Mouse (Mus musculus) liver, embryonic 16.5 days (tissue): ENCODE data around the gene Nfix. TPM values are rescaled to one million over a fixed set of nuclear protein-coding genes. Genes with fewer than 3 reads are reported as not detected.

Experiments
- ATAC-seq: fragments of 200-750 bp; cut with Nextera tagmentation; 2 replicates; pipeline ENCODE4 v1.8.0; 2017; ENCODE audit warnings: low read depth, mild to moderate bottlenecking, moderate number of reproducible peaks, moderate library complexity
- H3K27ac ChIP-seq: fragments of 300-500 bp; sonication (generic); 2 replicates; pipeline ENCODE4 v1.5.1; 2014; ENCODE audit warnings: mild to moderate bottlenecking, low read length
- H3K27me3 ChIP-seq: fragments of 300-500 bp; sonication (generic); 2 replicates; pipeline ENCODE4 v1.6.1; 2014; ENCODE audit warnings: low read depth, low read length, mixed read lengths; ENCODE audit not compliant: control insufficient read depth, insufficient read depth
- H3K36me3 ChIP-seq: fragments of 300-500 bp; sonication (generic); 2 replicates; pipeline ENCODE4 v1.6.1; 2014; ENCODE audit warnings: mild to moderate bottlenecking; ENCODE audit not compliant: control insufficient read depth, insufficient read depth
- H3K4me1 ChIP-seq: fragments of 300-500 bp; sonication (generic); 2 replicates; pipeline ENCODE4 v1.6.1; 2014; ENCODE audit warnings: low read depth, low read length, mixed read lengths; ENCODE audit not compliant: control insufficient read depth
- H3K4me2 ChIP-seq: fragments of 300-500 bp; sonication (generic); 2 replicates; pipeline ENCODE4 v1.6.1; 2014; ENCODE audit warnings: low read depth, low read length, mixed read lengths
- H3K4me3 ChIP-seq: fragments of 300-500 bp; sonication (generic); 2 replicates; pipeline ENCODE4 v1.5.1; 2014; ENCODE audit warnings: low read depth, mild to moderate bottlenecking, low read length
- H3K9ac ChIP-seq: fragments of 300-500 bp; sonication (generic); 2 replicates; pipeline ENCODE4 v1.6.1; 2014; ENCODE audit warnings: low read depth, low read length
- H3K9me3 ChIP-seq: fragments of 300-500 bp; sonication (generic); replicated peaks from 2 replicates; pipeline ENCODE4 v1.6.1; 2016; ENCODE audit warnings: low read length; ENCODE audit not compliant: control insufficient read depth
- WGBS: fragments of 180-500 bp; shearing (Covaris S2); extraction: QIAGEN DNeasy Blood & Tissue Kit; methylation state at CpG from one replicate; pipeline ENCODE4 v1.1.7; 2014; ENCODE audit not compliant: insufficient replicate concordance; 5-methylcytosine and 5-hydroxymethylcytosine counted together
- polyA plus RNA-seq: library from polyadenylated mRNA; unstranded; fragments of >200 nt; fragmentation: Nextera tagmentation; extraction: Ambion mirVana; gene quantifications from 2 replicates; pipeline ENCODE4 v1.2.1, GENCODE M21; 2015

The Nfix gene
- polyA plus RNA-seq, 1 experiment from 2014 or later, result 2.0 TPM

- no peak overlapping the region for H3K4me3 ChIP-seq
- no peak for ATAC-seq
- H3K27ac ChIP-seq, result no peak overlapping the region
- H3K9ac ChIP-seq, result no peak overlapping the region
- no peaks in the 10 kb centered on the region for H3K9me3 ChIP-seq
- 9% methylated on average over 38 of the region's 38 CpGs for WGBS
- peaks cover 96% of the 10 kb centered on the region for H3K27me3 ChIP-seq
- H3K4me1 ChIP-seq, result no peaks in the 10 kb centered on the region; the same call in 1 of the 2 replicates
- no peaks in the 10 kb centered on the region for H3K36me3 ChIP-seq
- H3K4me2 ChIP-seq, result no peak overlapping the region
These were observed 14.1 kb downstream of the Nfix start for GRCm38 (mm10) chr8:84785756-84786677.

- no peak for ATAC-seq
- H3K9me3 ChIP-seq, result no peaks in the 10 kb centered on the region
These were observed 14.7 kb downstream of the Nfix start for GRCm38 (mm10) chr8:84785506-84785755.

GRCm38 (mm10) chr8:84784681-84785505 is 15.3 kb downstream of the Nfix start:
- Histone ChIP-seq H3K4me2 (no peak overlapping the region), H3K36me3 (no peaks in the 10 kb centered on the region), H3K4me3 (no peak overlapping the region), H3K27me3 (peaks cover 100% of the 10 kb centered on the region), H3K4me1 (no peaks in the 10 kb centered on the region; the same call in 1 of the 2 replicates), H3K9me3 (no peaks in the 10 kb centered on the region), H3K27ac (no peak overlapping the region), H3K9ac (no peak overlapping the region)
- no peak for ATAC-seq
- WGBS, result 3% methylated on average over 48 of the region's 48 CpGs

More at GRCm38 (mm10) chr8:84785506-84785755, 14.7 kb downstream of the Nfix start:
- H3K27me3 ChIP-seq, result peaks cover 99% of the 10 kb centered on the region
- 2% methylated on average over 11 of the region's 11 CpGs for WGBS
- H3K4me1 ChIP-seq, result no peaks in the 10 kb centered on the region; the same call in 1 of the 2 replicates
- no peak overlapping the region for H3K4me2 ChIP-seq
- H3K4me3 ChIP-seq, result no peak overlapping the region
- no peak overlapping the region for H3K27ac ChIP-seq
- H3K9ac ChIP-seq, result no peak overlapping the region
- H3K36me3 ChIP-seq, result no peaks in the 10 kb centered on the region

- no peak overlapping the region for H3K4me3 ChIP-seq
- 3% methylated on average over 33 of the region's 33 CpGs for WGBS
- no peaks in the 10 kb centered on the region for H3K9me3 ChIP-seq
- H3K9ac ChIP-seq, result no peak overlapping the region
- H3K27me3 ChIP-seq, result peaks cover 100% of the 10 kb centered on the region
- no peaks in the 10 kb centered on the region; the same call in 1 of the 2 replicates for H3K4me1 ChIP-seq
- no peaks in the 10 kb centered on the region for H3K36me3 ChIP-seq
- ATAC-seq, result no peak
- H3K4me2 ChIP-seq, result no peak overlapping the region
- no peak overlapping the region for H3K27ac ChIP-seq
These were observed 16.1 kb downstream of the Nfix start for GRCm38 (mm10) chr8:84783919-84784581.

- Histone ChIP-seq H3K4me3 (no peak overlapping the region), H3K4me1 (no peaks in the 10 kb centered on the region; the same call in 1 of the 2 replicates), H3K9me3 (no peaks in the 10 kb centered on the region), H3K36me3 (no peaks in the 10 kb centered on the region), H3K4me2 (no peak overlapping the region), H3K9ac (no peak overlapping the region), H3K27ac (no peak overlapping the region), H3K27me3 (peaks cover 100% of the 10 kb centered on the region)
- 9% methylated on average over 11 of the region's 11 CpGs for WGBS
- ATAC-seq, result no peak
These were observed 16.8 kb downstream of the Nfix start for GRCm38 (mm10) chr8:84783198-84783918.

- H3K4me1 ChIP-seq, result no peaks in the 10 kb centered on the region; the same call in 1 of the 2 replicates
- no peaks in the 10 kb centered on the region for H3K9me3 ChIP-seq
- no peak overlapping the region for H3K4me3 ChIP-seq
- 13% methylated on average over 10 of the region's 10 CpGs for WGBS
- no peak for ATAC-seq
- no peaks in the 10 kb centered on the region for H3K36me3 ChIP-seq
- no peak overlapping the region for H3K9ac ChIP-seq
- H3K4me2 ChIP-seq, result no peak overlapping the region
- H3K27me3 ChIP-seq, result peaks cover 100% of the 10 kb centered on the region
- H3K27ac ChIP-seq, result no peak overlapping the region
These were observed 17.5 kb downstream of the Nfix start for GRCm38 (mm10) chr8:84782680-84783079.

- Histone ChIP-seq H3K4me2 (no peak overlapping the region), H3K4me3 (no peak overlapping the region), H3K27me3 (peaks cover 100% of the 10 kb centered on the region), H3K36me3 (no peaks in the 10 kb centered on the region), H3K27ac (no peak overlapping the region), H3K9me3 (no peaks in the 10 kb centered on the region), H3K9ac (no peak overlapping the region), H3K4me1 (no peaks in the 10 kb centered on the region; the same call in 1 of the 2 replicates)
- WGBS, result 25% methylated on average over 5 of the region's 5 CpGs
- ATAC-seq, result no peak
These were observed 18.2 kb downstream of the Nfix start for GRCm38 (mm10) chr8:84781686-84782505.
